Mouse (Mus musculus): ENCODE measurements at regions not wholly inside any gene's neighbourhood (a gene's known extent, or its start where the extent isn't known, plus 50 kb on each side); places are given as distances from the start of the nearest gene placed in this dataset.

GRCm38 (mm10) chr13:100988116-100988515, 154.9 kb upstream of the Slc30a5 start:
- TF ChIP-seq CTCF (IDR thresholded peaks at IDR 0.05; ENCODE audit: low read depth) (no peak), EP300 (IDR thresholded peaks at IDR 0.05; ENCODE audit: low read depth) (no peak)

All from liver, embryonic 14.5 days (tissue).